Mouse (Mus musculus) myocyte (in vitro differentiated cells): ENCODE measurements around the gene Scarb1.

Experiments used
- CEBPB ChIP-seq: IDR thresholded peaks from 2 replicates; pipeline ENCODE4 v1.6.1; 2011; ENCODE audit warnings: mild to moderate bottlenecking, moderate library complexity; ENCODE audit not compliant: poor library complexity, insufficient read depth, severe bottlenecking
- E2F4 ChIP-seq: IDR thresholded peaks from one replicate; pipeline ENCODE4 v1.6.1; 2011; ENCODE audit warnings: mild to moderate bottlenecking, control low read depth, moderate library complexity; ENCODE audit not compliant: insufficient read depth
- MAX ChIP-seq: IDR thresholded peaks from one replicate; pipeline ENCODE4 v1.6.1; 2011; ENCODE audit warnings: low read depth, mild to moderate bottlenecking, control low read depth
- MYOD1 ChIP-seq, 3 experiments: IDR thresholded peaks; one replicate each; pipeline ENCODE4 v1.6.1; 2011; ENCODE audit warnings: control low read depth in 2 of 3, low read depth in 2 of 3, mild to moderate bottlenecking in 2 of 3, moderate library complexity in 1 of 3; ENCODE audit not compliant: insufficient read length in 2 of 3, control insufficient read depth in 1 of 3
- MYOG ChIP-seq, 3 experiments: IDR thresholded peaks; one replicate each; pipeline ENCODE4 v1.6.1; 2011; ENCODE audit warnings: control low read depth in 2 of 3, low read depth in 2 of 3, mild to moderate bottlenecking in 2 of 3; ENCODE audit not compliant: insufficient read length in 2 of 3, control insufficient read depth in 1 of 3, insufficient read depth in 1 of 3
- POLR2A ChIP-seq: IDR thresholded peaks from one replicate; pipeline ENCODE4 v1.6.1; 2011; ENCODE audit warnings: low read depth, mild to moderate bottlenecking, control low read depth, moderate library complexity; ENCODE audit not compliant: insufficient read length
- POLR2AphosphoS2 ChIP-seq: IDR thresholded peaks from one replicate; pipeline ENCODE4 v1.6.1; 2011; ENCODE audit warnings: low read depth, control low read depth; ENCODE audit not compliant: insufficient read length
- REST ChIP-seq: IDR thresholded peaks from one replicate; pipeline ENCODE4 v1.6.1; 2011; ENCODE audit warnings: mild to moderate bottlenecking, control low read depth, moderate library complexity; ENCODE audit not compliant: insufficient read depth, insufficient read length
- SRF ChIP-seq: IDR thresholded peaks from one replicate; pipeline ENCODE4 v1.6.1; 2011; ENCODE audit warnings: low read depth; ENCODE audit not compliant: control insufficient read depth, insufficient read length
- TCF12 ChIP-seq: IDR thresholded peaks from one replicate; pipeline ENCODE4 v1.6.1; 2011; ENCODE audit warnings: mild to moderate bottlenecking, control low read depth; ENCODE audit not compliant: poor library complexity, insufficient read depth, severe bottlenecking
- TCF3 ChIP-seq: IDR thresholded peaks from one replicate; pipeline ENCODE4 v1.6.1; 2011; ENCODE audit warnings: low read depth, control low read depth; ENCODE audit not compliant: insufficient read length
- USF1 ChIP-seq: IDR thresholded peaks from one replicate; pipeline ENCODE4 v1.6.1; 2011; ENCODE audit warnings: low read depth, mild to moderate bottlenecking, control low read depth, moderate library complexity

- TF ChIP-seq POLR2AphosphoS2 (no peak), TCF12 (no peak), CEBPB (no peak), POLR2A (no peak), MYOG (IDR thresholded peaks at IDR 0.05; ENCODE audit: control insufficient read depth in 1 of 3, insufficient read depth in 1 of 3, insufficient read length in 2 of 3, low read depth in 2 of 3) (no peak), USF1 (no peak), MAX (no peak), SRF (no peak), TCF3 (no peak), E2F4 (no peak), MYOD1 (IDR thresholded peaks at IDR 0.05; ENCODE audit: control insufficient read depth in 1 of 3, insufficient read length in 2 of 3, low read depth in 2 of 3) (no peak), REST (no peak)
These were observed 43.7 kb downstream of the Scarb1 start for GRCm38 (mm10) chr5:125297171-125297570.
